Mouse (Mus musculus): Measurements from ENCODE around the gene Vmn1r131. TPM values are rescaled to one million over a fixed set of nuclear protein-coding genes. Genes with fewer than 3 reads are reported as not detected.
"Not testable (repeated sequence)": the region's sequence is repeated elsewhere in the genome, so short reads cannot be mapped to it uniquely, and the experiment has no call there.

Gene Vmn1r131
- not detected in 2 replicates for polyA plus RNA-seq (2012; rRNA removed)

DNA sequence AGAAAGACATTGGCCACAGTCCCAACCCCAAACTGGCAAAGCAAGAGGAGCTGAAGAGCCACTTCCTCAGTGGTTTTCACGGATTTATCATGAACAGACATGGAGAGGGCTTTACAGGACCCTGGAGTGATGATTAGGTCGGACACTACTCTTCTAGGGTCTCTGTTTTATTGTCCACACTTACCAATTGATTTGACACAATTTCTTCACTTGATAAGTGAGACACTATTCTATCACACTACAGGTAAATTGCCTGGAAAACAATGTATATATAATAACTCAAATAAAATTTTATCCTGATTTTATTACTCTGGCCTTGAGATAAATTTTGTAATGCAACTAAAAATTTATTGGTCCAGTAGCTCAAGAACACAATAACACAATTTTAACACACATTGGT lies at the start of gene Vmn1r131:
Vmn1r131 (minus strand) TSS at position 101 of the 400 bp plus-strand sequence.
- WGBS, result no CpG with 5 or more reads among the region's 2 CpGs

DNA sequence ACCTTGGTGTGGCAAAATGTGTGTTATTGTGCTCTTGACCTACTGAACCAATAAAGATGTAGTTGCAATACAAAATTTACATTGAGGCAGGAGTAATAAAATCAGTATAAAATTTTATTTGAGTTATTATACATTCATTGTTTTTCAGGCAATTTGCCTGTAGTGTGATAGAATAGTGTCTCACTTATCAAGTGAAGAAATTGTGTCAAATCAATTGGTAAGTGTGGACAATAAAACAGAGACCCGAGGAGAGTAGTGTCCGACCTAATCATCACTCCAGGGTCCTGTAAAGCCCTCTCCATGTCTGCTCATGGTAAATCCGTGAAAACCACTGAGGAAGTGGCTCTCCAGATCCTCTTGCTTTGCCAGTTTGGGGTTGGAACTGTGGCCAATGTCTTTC lies 34.4 kb downstream of the Vmn1r131 start, which contains the start of gene Vmn1r130:
Vmn1r130 (plus strand) TSS at position 301 of the 400 bp plus-strand sequence.
- H3K27me3 ChIP-seq (ENCODE audit: control insufficient read depth, insufficient read depth, low read length); H3K4me1 ChIP-seq (replicated peaks; ENCODE audit: control insufficient read depth, insufficient read depth, low read length); DNase-seq; H3K27ac ChIP-seq (ENCODE audit: control insufficient read depth, insufficient read depth, low read length); H3K4me3 ChIP-seq (ENCODE audit: control insufficient read depth, insufficient read depth, low read length); H3K36me3 ChIP-seq (ENCODE audit: control insufficient read depth, insufficient read depth, low read length): not testable (repeated sequence)
- no CpG with 5 or more reads among the region's 3 CpGs for WGBS

More for the DNA sequence above, at the start of gene Vmn1r131:
- not testable (repeated sequence) for H3K36me3 ChIP-seq (ENCODE audit: control insufficient read depth, insufficient read depth, low read length); H3K4me1 ChIP-seq (replicated peaks; ENCODE audit: control insufficient read depth, insufficient read depth, low read length); H3K27ac ChIP-seq (ENCODE audit: control insufficient read depth, insufficient read depth, low read length); H3K4me3 ChIP-seq (ENCODE audit: control insufficient read depth, insufficient read depth, low read length); H3K27me3 ChIP-seq (ENCODE audit: control insufficient read depth, insufficient read depth, low read length); DNase-seq

Other genes with a start within 250 kb of the Vmn1r131 start
- not detected in 2 replicates for gene Vmn1r126, start 244.6 kb downstream of the Vmn1r131 start, polyA plus RNA-seq (2012; rRNA removed)
- not detected in 2 replicates for gene Vmn1r127, start 226.2 kb downstream of the Vmn1r131 start, polyA plus RNA-seq (2012; rRNA removed)
- not detected in 2 replicates for gene Vmn1r128, start 196.7 kb downstream of the Vmn1r131 start, polyA plus RNA-seq (2012; rRNA removed)
- gene Vmn1r129, start 184.8 kb downstream of the Vmn1r131 start, polyA plus RNA-seq (2012; rRNA removed), result not detected in 2 replicates
- not detected in 2 replicates for gene Gm6882, start 113.3 kb downstream of the Vmn1r131 start, polyA plus RNA-seq (2012; rRNA removed)
- gene Vmn1r130, start 34.3 kb downstream of the Vmn1r131 start, polyA plus RNA-seq (2012; rRNA removed), result not detected in 2 replicates
- not detected in 2 replicates for gene Vmn1r132, start 68.0 kb upstream of the Vmn1r131 start, polyA plus RNA-seq (2012; rRNA removed)
- not detected in 2 replicates for gene Gm4175, start 215.4 kb upstream of the Vmn1r131 start, polyA plus RNA-seq (2012; rRNA removed)